Mouse (Mus musculus) lung, adult 2 months (tissue): ENCODE measurements around the gene Snai1. TPM values are rescaled to one million over a fixed set of nuclear protein-coding genes. Genes with fewer than 3 reads are reported as not detected.
A peak's percentile ranks its signal among the peaks of the same experiment; 100 is the strongest.

ENCODE experiments used
- DNase-seq: peaks from one replicate; pipeline ENCODE4 v3.0.0; 2022
- H3K4me1 ChIP-seq: fragments of 200-500 bp; 2 replicates; pipeline ENCODE4 v1.6.1; 2011; ENCODE audit warnings: low read length; ENCODE audit not compliant: control insufficient read depth, insufficient read depth
- H3K4me3 ChIP-seq: fragments of 200-500 bp; replicated peaks from 2 replicates; pipeline ENCODE3; 2011; ENCODE audit warnings: low read depth, mild to moderate bottlenecking, control low read depth, low read length; ENCODE audit errors: extremely low read depth
- CTCF ChIP-seq: fragments of 200-500 bp; IDR thresholded peaks from 2 replicates; pipeline ENCODE4 v1.5.1; 2011; ENCODE audit warnings: mild to moderate bottlenecking, low read length, control low read depth; ENCODE audit not compliant: insufficient read depth
- POLR2A ChIP-seq: fragments of 200-500 bp; IDR thresholded peaks from 2 replicates; pipeline ENCODE4 v1.6.1; 2011; ENCODE audit warnings: low read depth, mild to moderate bottlenecking, control low read depth, low read length, borderline replicate concordance; ENCODE audit errors: extremely low read depth
- WGBS: fragments of 180-500 bp; shearing (Covaris S2); methylation state at CpG from one replicate; pipeline ENCODE4 v1.1.7; 2018; 5-methylcytosine and 5-hydroxymethylcytosine counted together
- polyA plus RNA-seq: library from polyadenylated mRNA; depleted of rRNA; stranded (reverse); fragments of >200 nt; gene quantifications from 2 replicates; pipeline ENCODE4 v1.2.3, GENCODE M21; 2012; rRNA removed

Gene Snai1
- polyA plus RNA-seq, 1 experiment, result 70.8 TPM

GRCm38 (mm10) chr2:167577186-167577785 is 39.3 kb downstream of the Snai1 start:
- 63% methylated on average over 9 of the region's 9 CpGs for WGBS
- no peak for DNase-seq

GRCm38 (mm10) chr2:167578521-167578920 is 40.5 kb downstream of the Snai1 start:
- 45% methylated on average over 5 of the region's 5 CpGs for WGBS
- no peak for DNase-seq

More at GRCm38 (mm10) chr2:167577186-167577785, 39.3 kb downstream of the Snai1 start:
- H3K4me3 ChIP-seq, result no peak overlapping the region
- TF ChIP-seq CTCF, result no peak
- no peak for TF ChIP-seq POLR2A
- H3K4me1 ChIP-seq, result no peaks in the 10 kb centered on the region

GRCm38 (mm10) chr2:167583161-167583952 is 45.4 kb downstream of the Snai1 start:
- H3K4me3 ChIP-seq, result no peak overlapping the region
- TF ChIP-seq POLR2A (no peak), CTCF (no peak)
- peaks cover 18% of the 10 kb centered on the region for H3K4me1 ChIP-seq
- DNase-seq, result no peak
- WGBS, result 38% methylated on average over 10 of the region's 10 CpGs

More at GRCm38 (mm10) chr2:167578521-167578920, 40.5 kb downstream of the Snai1 start:
- H3K4me1 ChIP-seq, result no peaks in the 10 kb centered on the region; the same call in 1 of the 2 replicates
- TF ChIP-seq POLR2A (no peak), CTCF (no peak)
- H3K4me3 ChIP-seq, result no peak overlapping the region

DNA sequence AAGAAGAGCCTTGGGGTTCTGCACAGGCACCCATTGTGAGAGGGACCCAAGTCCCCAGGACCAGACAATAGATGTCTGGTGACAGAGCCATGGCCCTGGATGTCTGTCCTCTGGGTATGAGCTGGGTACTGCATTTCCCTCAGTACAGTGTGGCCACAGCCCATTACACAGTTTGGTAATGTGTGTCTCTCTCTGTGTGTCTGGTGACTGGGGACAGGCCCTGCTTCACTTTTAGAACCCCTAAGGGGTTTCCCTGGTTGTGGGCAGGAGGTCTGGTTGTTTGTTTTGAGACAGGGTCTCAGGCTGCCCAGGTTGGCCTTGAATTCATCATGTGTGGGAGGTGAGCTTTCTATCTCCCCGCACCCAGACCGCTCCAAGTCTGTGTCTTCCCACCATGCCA is 47.3 kb downstream of the Snai1 start:
- Histone ChIP-seq H3K4me3 (no peak overlapping the region), H3K4me1 (peaks cover 20% of the 10 kb centered on the region)
- TF ChIP-seq CTCF, result no peak
- TF ChIP-seq POLR2A, result no peak
- 86% methylated on average over 2 of the region's 2 CpGs for WGBS
- DNase-seq, result no peak

GRCm38 (mm10) chr2:167586041-167586440 is 48.0 kb downstream of the Snai1 start:
- TF ChIP-seq CTCF, result no peak
- no peak for TF ChIP-seq POLR2A
- Histone ChIP-seq H3K4me1 (peaks cover 20% of the 10 kb centered on the region), H3K4me3 (no peak overlapping the region)
- peak; percentile 52 for DNase-seq
- WGBS, result 13% methylated on average over 8 of the region's 8 CpGs

DNA sequence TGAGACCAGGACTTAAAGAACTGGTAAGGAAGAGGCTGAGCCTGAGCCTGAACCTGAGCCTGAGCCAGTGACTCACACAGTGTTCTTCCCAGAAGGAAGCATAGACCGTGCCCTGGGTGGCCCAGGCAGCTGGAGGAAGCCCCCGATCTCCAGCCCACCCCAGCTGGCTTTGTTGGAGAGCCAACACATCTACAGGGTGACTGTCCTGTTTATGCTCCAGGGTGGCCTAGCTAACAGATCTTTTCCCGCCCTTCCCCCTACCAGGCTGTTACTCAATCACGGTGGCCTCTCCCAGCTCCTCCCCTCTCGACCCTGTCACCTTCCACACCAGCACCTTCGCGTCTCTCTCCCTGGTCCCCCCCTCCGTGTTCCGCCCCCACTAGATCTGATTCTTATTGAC is 49.0 kb downstream of the Snai1 start:
- no peak overlapping the region for H3K4me3 ChIP-seq
- WGBS, result 27% methylated on average over 9 of the region's 9 CpGs
- peaks cover 20% of the 10 kb centered on the region for H3K4me1 ChIP-seq
- no peak for DNase-seq
- TF ChIP-seq CTCF (no peak), POLR2A (peak; percentile 44; the same call in 1 of the 2 replicates)

DNA sequence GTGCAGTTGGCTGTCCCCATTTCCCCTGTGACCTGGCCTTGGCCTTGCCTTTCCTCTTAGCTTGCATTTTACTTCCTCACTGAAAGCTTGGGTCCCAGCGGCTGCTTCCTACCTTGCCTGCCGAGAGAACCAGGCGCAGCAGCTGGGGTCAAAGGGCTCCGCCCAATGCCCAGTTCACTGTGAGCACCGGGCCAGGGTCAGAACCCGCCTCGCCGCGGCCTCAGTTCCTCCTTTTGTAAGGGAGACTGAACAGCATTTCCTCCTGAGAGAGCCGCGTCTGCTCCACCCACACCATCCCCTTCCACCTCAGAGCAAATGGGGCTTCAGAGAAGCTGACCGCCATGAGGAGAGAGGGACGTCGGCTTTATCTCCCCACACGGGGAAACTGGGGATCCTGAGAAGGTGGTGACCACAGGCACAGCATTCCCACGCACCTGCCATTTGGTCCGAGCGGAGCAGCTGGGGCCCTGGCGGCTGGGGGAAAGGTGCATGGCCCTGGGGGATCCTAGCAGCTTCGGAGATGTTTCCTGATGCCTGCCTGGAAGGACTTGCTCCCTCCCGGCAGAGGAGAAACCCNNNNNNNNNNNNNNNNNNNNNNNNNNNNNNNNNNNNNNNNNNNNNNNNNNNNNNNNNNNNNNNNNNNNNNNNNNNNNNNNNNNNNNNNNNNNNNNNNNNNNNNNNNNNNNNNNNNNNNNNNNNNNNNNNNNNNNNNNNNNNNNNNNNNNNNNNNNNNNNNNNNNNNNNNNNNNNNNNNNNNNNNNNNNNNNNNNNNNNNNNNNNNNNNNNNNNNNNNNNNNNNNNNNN is 51.0 kb downstream of the Snai1 start:
- Histone ChIP-seq H3K4me3 (peak overlapping the region; percentile 69), H3K4me1 (peaks cover 22% of the 10 kb centered on the region)
- WGBS, result 21% methylated on average over 21 of the region's 21 CpGs
- TF ChIP-seq POLR2A, result peak; percentile 89
- TF ChIP-seq CTCF, result no peak
- peak; percentile 62 for DNase-seq

Other genes with a start within 250 kb of the Snai1 start
- 17.7 and 20.5 TPM in 2 replicates for gene B4galt5, start 189.0 kb upstream of the Snai1 start, polyA plus RNA-seq
- 32.0 and 41.7 TPM in 2 replicates for gene Slc9a8, start 116.5 kb upstream of the Snai1 start, polyA plus RNA-seq
- gene Rnf114, start 45.5 kb upstream of the Snai1 start, polyA plus RNA-seq, result 87.2 and 122 TPM in 2 replicates
- 23.3 and 23.5 TPM in 2 replicates for gene Spata2, start 45.3 kb upstream of the Snai1 start, polyA plus RNA-seq
- 102 and 135 TPM in 2 replicates for gene Ube2v1, start 93.9 kb downstream of the Snai1 start, polyA plus RNA-seq
- gene Gm20431, start 123.3 kb downstream of the Snai1 start, polyA plus RNA-seq, result 11.3 and 11.6 TPM in 2 replicates
- 295 and 767 TPM in 2 replicates for gene Cebpb, start 150.7 kb downstream of the Snai1 start, polyA plus RNA-seq
- gene Tmem189, start 151.6 kb downstream of the Snai1 start, polyA plus RNA-seq, result 113 and 138 TPM in 2 replicates